Mouse (Mus musculus): ENCODE measurements around the gene Acot2. TPM values are rescaled to one million over a fixed set of nuclear protein-coding genes. Genes with fewer than 3 reads are reported as not detected.
"Not testable (repeated sequence)": the region's sequence is repeated elsewhere in the genome, so short reads cannot be mapped to it uniquely, and the experiment has no call there.

Gene Acot2
- total RNA-seq, 2 experiments from 2014 or later: 19.2 to 38.5 TPM

GRCm38 (mm10) chr12:83997221-83997620 lies 9.6 kb downstream of the Acot2 start:
- DNase-seq (ENCODE audit: low spot score in 2 of 2): no peak

- DNase-seq (ENCODE audit: low spot score in 2 of 2): no peak
Observed at GRCm38 (mm10) chr12:83998341-83999107, 10.9 kb downstream of the Acot2 start.

GRCm38 (mm10) chr12:83999237-83999636 lies 11.6 kb downstream of the Acot2 start:
- DNase-seq (ENCODE audit: low spot score in 2 of 2): peak; percentile 21 to 44

- DNase-seq (ENCODE audit: low spot score in 2 of 2): no peak
Observed at GRCm38 (mm10) chr12:84000418-84000817, 12.8 kb downstream of the Acot2 start.

GRCm38 (mm10) chr12:84003866-84004265 lies 16.2 kb downstream of the Acot2 start:
- DNase-seq (ENCODE audit: low spot score in 2 of 2): no peak

GRCm38 (mm10) chr12:84008251-84008650 lies 20.6 kb downstream of the Acot2 start:
- no peak for DNase-seq (ENCODE audit: low spot score in 2 of 2)

GRCm38 (mm10) chr12:84008729-84009128 lies 21.1 kb downstream of the Acot2 start:
- DNase-seq (ENCODE audit: low spot score in 2 of 2): no peak

- DNase-seq (ENCODE audit: low spot score in 2 of 2): peak; percentile 46 to 49
Observed at GRCm38 (mm10) chr12:84009171-84009965, 21.7 kb downstream of the Acot2 start, which contains the start of gene Acot1. Acot1 (plus strand) TSS chr12:84009490.

- DNase-seq (ENCODE audit: low spot score in 2 of 2): no peak
Observed at GRCm38 (mm10) chr12:84010201-84010600, 22.5 kb downstream of the Acot2 start.

GRCm38 (mm10) chr12:84011251-84012040 lies 23.8 kb downstream of the Acot2 start:
- peak; percentile 54 to 57 for DNase-seq (ENCODE audit: low spot score in 2 of 2)

- no peak for DNase-seq (ENCODE audit: low spot score in 2 of 2)
Observed at GRCm38 (mm10) chr12:84013130-84013529, 25.5 kb downstream of the Acot2 start.

- DNase-seq (ENCODE audit: low spot score in 2 of 2): no peak
Observed at GRCm38 (mm10) chr12:84013701-84014100, 26.0 kb downstream of the Acot2 start.

GRCm38 (mm10) chr12:84020528-84020927 lies 32.9 kb downstream of the Acot2 start:
- peak; percentile 51 to 52 for DNase-seq (ENCODE audit: low spot score in 2 of 2)

- not testable (repeated sequence) for DNase-seq (ENCODE audit: low spot score in 2 of 2)
Observed at GRCm38 (mm10) chr12:84022266-84022665, 34.6 kb downstream of the Acot2 start.

- no peak for DNase-seq (ENCODE audit: low spot score in 2 of 2)
Observed at GRCm38 (mm10) chr12:84023052-84023745, 35.5 kb downstream of the Acot2 start.

- no peak for DNase-seq (ENCODE audit: low spot score in 2 of 2)
Observed at GRCm38 (mm10) chr12:84025888-84026287, 38.2 kb downstream of the Acot2 start.

GRCm38 (mm10) chr12:84028328-84028727 lies 40.7 kb downstream of the Acot2 start:
- DNase-seq (ENCODE audit: low spot score in 2 of 2): not testable (repeated sequence)

GRCm38 (mm10) chr12:84029043-84029442 lies 41.4 kb downstream of the Acot2 start:
- not testable (repeated sequence) for DNase-seq (ENCODE audit: low spot score in 2 of 2)

- DNase-seq (ENCODE audit: low spot score in 2 of 2): peak; percentile 71 to 82
Observed at GRCm38 (mm10) chr12:84030659-84031332, 43.1 kb downstream of the Acot2 start.

GRCm38 (mm10) chr12:84032854-84033253 lies 45.2 kb downstream of the Acot2 start:
- DNase-seq (ENCODE audit: low spot score in 2 of 2): no peak
